Mouse (Mus musculus) C2C12 (cell line): Measurements from ENCODE around the gene Slc5a2.

ENCODE experiments used
- CTCF ChIP-seq: IDR thresholded peaks from one replicate; pipeline ENCODE4 v1.5.1; 2011; ENCODE audit not compliant: control insufficient read depth, insufficient read depth, insufficient read length
- MAX ChIP-seq: IDR thresholded peaks from one replicate; pipeline ENCODE4 v1.6.1; 2011; ENCODE audit warnings: mild to moderate bottlenecking, control low read depth
- MYOG ChIP-seq: IDR thresholded peaks from one replicate; pipeline ENCODE4 v1.6.1; 2011; ENCODE audit not compliant: control insufficient read depth, insufficient read length; ENCODE audit errors: extremely low read depth
- USF1 ChIP-seq: IDR thresholded peaks from one replicate; pipeline ENCODE4 v1.6.1; 2011; ENCODE audit warnings: low read depth, mild to moderate bottlenecking, control low read depth, moderate library complexity

GRCm38 (mm10) chr7:128237927-128238778, 27.3 kb upstream of the Slc5a2 start, which contains the start of gene 9130023H24Rik:
- TF ChIP-seq CTCF (no peak), MAX (peak; percentile 32), MYOG (no peak), USF1 (no peak)
